Mouse (Mus musculus) limb, embryonic 11.5 days (tissue): ENCODE results near the gene Ifna15. TPM values are rescaled to one million over a fixed set of nuclear protein-coding genes. Genes with fewer than 3 reads are reported as not detected.

Experiments used
- ATAC-seq: fragments of 200-750 bp; cut with Nextera tagmentation; 2 replicates; pipeline ENCODE4 v1.8.0; 2017; ENCODE audit warnings: low read depth; ENCODE audit not compliant: insufficient number of reproducible peaks, low FRiP score, low TSS enrichment
- DNase-seq: peaks from one replicate; pipeline ENCODE4 v3.0.0-alpha.2; 2015; ENCODE audit warnings: low spot score
- H3K27ac ChIP-seq: fragments of 300-500 bp; sonication (generic); replicated peaks from 2 replicates; pipeline ENCODE4 v1.5.1; 2014; ENCODE audit warnings: low read depth, mild to moderate bottlenecking, low read length
- H3K27me3 ChIP-seq: fragments of 300-500 bp; sonication (generic); 2 replicates; pipeline ENCODE4 v1.6.1; 2014; ENCODE audit warnings: mild to moderate bottlenecking, low read length, mixed read lengths; ENCODE audit not compliant: control insufficient read depth, insufficient read depth
- H3K36me3 ChIP-seq: fragments of 300-500 bp; sonication (generic); 2 replicates; pipeline ENCODE4 v1.6.1; 2014; ENCODE audit warnings: mild to moderate bottlenecking, low read length, moderate library complexity, mixed read lengths; ENCODE audit not compliant: control insufficient read depth, insufficient read depth
- H3K4me1 ChIP-seq: fragments of 300-500 bp; sonication (generic); 2 replicates; pipeline ENCODE4 v1.6.1; 2014; ENCODE audit warnings: low read length, mixed read lengths; ENCODE audit not compliant: control insufficient read depth, insufficient read depth
- H3K4me2 ChIP-seq: fragments of 300-500 bp; sonication (generic); 2 replicates; pipeline ENCODE4 v1.6.1; 2014; ENCODE audit warnings: low read depth, mild to moderate bottlenecking, moderate library complexity; ENCODE audit not compliant: severe bottlenecking
- H3K4me3 ChIP-seq: fragments of 300-500 bp; sonication (generic); 2 replicates; pipeline ENCODE4 v1.5.1; 2014; ENCODE audit warnings: low read depth, low read length
- H3K9ac ChIP-seq: fragments of 300-500 bp; sonication (generic); 2 replicates; pipeline ENCODE4 v1.6.1; 2014; ENCODE audit warnings: mild to moderate bottlenecking, low read length
- H3K9me3 ChIP-seq: fragments of 300-500 bp; sonication (generic); 2 replicates; pipeline ENCODE4 v1.6.1; 2016; ENCODE audit warnings: low read length; ENCODE audit not compliant: control insufficient read depth
- WGBS: fragments of 180-500 bp; shearing (Covaris S2); extraction: QIAGEN DNeasy Blood & Tissue Kit; methylation state at CpG from one replicate; pipeline ENCODE4 v1.1.7; 2014; 5-methylcytosine and 5-hydroxymethylcytosine counted together
- polyA plus RNA-seq: library from polyadenylated mRNA; unstranded; fragments of >200 nt; fragmentation: Nextera tagmentation; extraction: Ambion mirVana; gene quantifications from 2 replicates; pipeline ENCODE4 v1.2.1, GENCODE M21; 2014

Gene Ifna15
- polyA plus RNA-seq, 1 experiment from 2014 or later = not detected

DNA sequence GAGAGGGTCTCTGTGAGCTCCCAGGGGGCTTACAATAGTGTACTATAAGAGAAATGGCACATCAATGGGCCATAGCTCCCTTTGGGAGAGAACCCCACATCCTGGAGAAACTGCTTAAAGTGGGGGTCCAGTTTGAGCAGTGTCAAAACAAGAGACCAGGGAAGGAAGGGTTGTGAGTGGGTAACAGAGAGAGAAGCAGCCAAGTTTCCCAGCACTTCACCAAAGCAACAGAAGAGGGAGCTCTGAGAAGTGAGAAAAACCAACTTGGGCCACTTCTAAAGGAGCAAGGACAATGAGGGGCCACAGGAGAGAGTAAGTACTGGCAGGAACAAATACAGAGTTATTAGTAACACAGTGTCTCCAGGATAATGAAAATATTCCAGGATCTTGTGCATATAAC, 34.8 kb downstream of the Ifna15 start:
- Histone ChIP-seq H3K9me3 (no peaks in the 10 kb centered on the region), H3K4me2 (no peak overlapping the region), H3K27ac (no peak overlapping the region), H3K4me3 (no peak overlapping the region), H3K4me1 (no peaks in the 10 kb centered on the region), H3K27me3 (no peaks in the 10 kb centered on the region), H3K36me3 (no peaks in the 10 kb centered on the region), H3K9ac (no peak overlapping the region)
- ATAC-seq (no peak), DNase-seq (no peak)

GRCm38 (mm10) chr4:88522674-88523073, 35.4 kb downstream of the Ifna15 start, which contains the start of gene Ifnb1:
Gene Ifnb1, minus strand, starts transcription at chr4:88522774.
- Histone ChIP-seq H3K4me2 (no peak within 1 kb of the TSS), H3K27ac (no peak within 1 kb of the TSS), H3K4me1 (no peaks in the 10 kb centered on the region), H3K36me3 (no peaks in the 10 kb centered on the region), H3K4me3 (no peak within 1 kb of the TSS), H3K9me3 (no peaks in the 10 kb centered on the region), H3K9ac (no peak within 1 kb of the TSS), H3K27me3 (no peaks in the 10 kb centered on the region)
- no peak for DNase-seq
- no peak for ATAC-seq
- 85% methylated on average over 4 of the region's 4 CpGs for WGBS

- Histone ChIP-seq H3K4me3 (no peak overlapping the region), H3K27me3 (no peaks in the 10 kb centered on the region), H3K36me3 (no peaks in the 10 kb centered on the region), H3K27ac (no peak overlapping the region), H3K4me1 (no peaks in the 10 kb centered on the region), H3K4me2 (no peak overlapping the region), H3K9ac (no peak overlapping the region), H3K9me3 (no peaks in the 10 kb centered on the region)
- ATAC-seq (no peak), DNase-seq (no peak)
- WGBS = 86% methylated on average over 2 of the region's 2 CpGs
Observed at GRCm38 (mm10) chr4:88517957-88518356, 40.1 kb downstream of the Ifna15 start.

DNA sequence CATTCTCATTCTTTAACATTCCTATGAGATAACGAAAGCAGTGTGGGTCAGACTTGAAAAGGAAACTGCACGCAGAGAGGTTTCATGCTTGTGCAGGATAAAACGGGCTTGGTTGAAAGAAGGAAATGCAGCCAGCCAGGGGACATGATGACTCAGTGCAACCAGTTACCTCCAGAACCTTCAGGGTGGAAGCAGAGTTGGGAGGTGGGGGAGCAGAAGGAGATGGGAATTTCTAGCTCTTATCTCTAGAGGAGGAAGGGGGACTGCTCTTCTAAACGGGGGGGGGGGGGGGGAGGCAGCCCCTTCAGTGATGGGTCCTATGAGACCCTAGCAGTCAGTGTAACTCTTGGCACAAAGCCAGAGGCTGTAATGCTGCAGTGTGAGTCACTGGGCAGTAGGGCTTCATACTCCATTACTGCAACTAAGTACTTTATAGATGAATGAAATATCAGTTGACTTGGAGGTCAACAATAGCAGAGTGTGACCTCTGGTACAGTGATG, 42.3 kb downstream of the Ifna15 start:
- Histone ChIP-seq H3K9me3 (no peaks in the 10 kb centered on the region), H3K36me3 (no peaks in the 10 kb centered on the region), H3K27ac (no peak overlapping the region), H3K4me1 (no peaks in the 10 kb centered on the region), H3K27me3 (no peaks in the 10 kb centered on the region), H3K4me2 (no peak overlapping the region), H3K9ac (no peak overlapping the region), H3K4me3 (no peak overlapping the region)
- no peak for ATAC-seq
- DNase-seq = no peak
- 52% methylated on average over 4 of the region's 4 CpGs for WGBS

DNA sequence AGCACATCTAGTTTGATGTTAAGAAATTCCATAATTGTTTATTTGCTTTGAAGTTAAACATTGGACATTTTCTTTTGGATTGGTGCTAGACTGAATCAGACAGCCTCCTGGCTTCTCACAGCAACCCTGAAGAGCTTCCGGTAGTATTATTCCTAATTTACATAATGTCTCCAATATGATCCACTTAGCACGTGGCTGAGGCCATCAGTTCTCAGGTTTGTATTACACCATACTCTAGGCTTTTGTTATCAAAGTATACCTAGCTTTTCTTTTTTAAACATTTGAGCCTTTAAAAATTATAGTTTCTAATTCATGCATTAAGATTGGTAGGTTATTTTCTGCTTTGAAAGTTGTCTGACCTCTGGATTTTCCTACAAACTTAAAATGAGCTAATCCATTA, 42.8 kb downstream of the Ifna15 start:
- Histone ChIP-seq H3K9ac (no peak overlapping the region), H3K4me2 (no peak overlapping the region), H3K9me3 (no peaks in the 10 kb centered on the region), H3K27me3 (no peaks in the 10 kb centered on the region), H3K4me3 (no peak overlapping the region), H3K36me3 (no peaks in the 10 kb centered on the region), H3K4me1 (no peaks in the 10 kb centered on the region), H3K27ac (no peak overlapping the region)
- DNase-seq = no peak
- no peak for ATAC-seq
- WGBS = 74% methylated on average over 2 of the region's 2 CpGs

GRCm38 (mm10) chr4:88514403-88514802, 43.6 kb downstream of the Ifna15 start:
- WGBS = 45% methylated on average over 4 of the region's 4 CpGs
- peak; percentile 57 for DNase-seq
- Histone ChIP-seq H3K9me3 (no peaks in the 10 kb centered on the region), H3K4me3 (no peak overlapping the region), H3K4me2 (no peak overlapping the region), H3K27ac (no peak overlapping the region), H3K9ac (no peak overlapping the region), H3K27me3 (no peaks in the 10 kb centered on the region), H3K36me3 (no peaks in the 10 kb centered on the region), H3K4me1 (no peaks in the 10 kb centered on the region)
- ATAC-seq = no peak

GRCm38 (mm10) chr4:88513743-88514142, 44.3 kb downstream of the Ifna15 start:
- H3K9me3 ChIP-seq = no peaks in the 10 kb centered on the region
- DNase-seq (no peak), ATAC-seq (no peak)
- H3K36me3 ChIP-seq = no peaks in the 10 kb centered on the region
- 93% methylated on average over 4 of the region's 4 CpGs for WGBS
- H3K9ac ChIP-seq = no peak overlapping the region
- H3K4me3 ChIP-seq = no peak overlapping the region
- H3K4me2 ChIP-seq = no peak overlapping the region
- H3K27me3 ChIP-seq = no peaks in the 10 kb centered on the region
- no peaks in the 10 kb centered on the region for H3K4me1 ChIP-seq
- no peak overlapping the region for H3K27ac ChIP-seq

Other genes starting within 250 kb of the Ifna15 start
- gene Hacd4, start 119.3 kb downstream of the Ifna15 start, polyA plus RNA-seq = 3.4 and 3.5 TPM in 2 replicates
- gene Ifnb1, start 35.5 kb downstream of the Ifna15 start, polyA plus RNA-seq = not detected in 2 replicates
- gene Ifna14, start 13.6 kb upstream of the Ifna15 start, polyA plus RNA-seq = not detected in 2 replicates
- not detected in 2 replicates for gene Ifna9, start 34.1 kb upstream of the Ifna15 start, polyA plus RNA-seq
- not detected in 2 replicates for gene Ifna12, start 45.1 kb upstream of the Ifna15 start, polyA plus RNA-seq
- not detected in 2 replicates for gene C87499, start 76.2 kb upstream of the Ifna15 start, polyA plus RNA-seq
- gene Ifna13, start 86.2 kb upstream of the Ifna15 start, polyA plus RNA-seq = not detected in 2 replicates
- not detected in 2 replicates for gene Ifna16, start 118.7 kb upstream of the Ifna15 start, polyA plus RNA-seq
- gene Ifna2, start 125.7 kb upstream of the Ifna15 start, polyA plus RNA-seq = not detected in 2 replicates
- gene Ifnab, start 133.1 kb upstream of the Ifna15 start, polyA plus RNA-seq = not detected in 2 replicates
- gene Gm26566, start 163.6 kb upstream of the Ifna15 start, polyA plus RNA-seq = 0.81 and 1.5 TPM in 2 replicates
- 139 and 140 TPM in 2 replicates for gene Klhl9, start 164.2 kb upstream of the Ifna15 start, polyA plus RNA-seq
- gene Gm13271, start 196.6 kb upstream of the Ifna15 start, polyA plus RNA-seq = not detected in 2 replicates
- 0.13 TPM in 1 of 2 replicates, not detected in the other for gene Gm13283, start 201.9 kb upstream of the Ifna15 start, polyA plus RNA-seq
- gene Gm13290, start 215.6 kb upstream of the Ifna15 start, polyA plus RNA-seq = 0.38 TPM in 1 of 2 replicates, not detected in the other
- not detected in 2 replicates for gene Gm13289, start 218.7 kb upstream of the Ifna15 start, polyA plus RNA-seq
- gene Gm13272, start 221.6 kb upstream of the Ifna15 start, polyA plus RNA-seq = not detected in 2 replicates
- gene Ifnz, start 223.9 kb upstream of the Ifna15 start, polyA plus RNA-seq = not detected in 2 replicates
- not detected in 2 replicates for gene Gm13276, start 227.5 kb upstream of the Ifna15 start, polyA plus RNA-seq
- gene Gm13277, start 230.4 kb upstream of the Ifna15 start, polyA plus RNA-seq = not detected in 2 replicates
- not detected in 2 replicates for gene Gm13278, start 233.3 kb upstream of the Ifna15 start, polyA plus RNA-seq
- not detected in 2 replicates for gene Gm13275, start 236.2 kb upstream of the Ifna15 start, polyA plus RNA-seq
- not detected in 2 replicates for gene Gm13279, start 239.2 kb upstream of the Ifna15 start, polyA plus RNA-seq
- 1.1 and 1.4 TPM in 2 replicates for gene Gm13285, start 241.4 kb upstream of the Ifna15 start, polyA plus RNA-seq
- gene Gm13287, start 245.0 kb upstream of the Ifna15 start, polyA plus RNA-seq = not detected in 2 replicates
- not detected in 2 replicates for gene Gm13288, start 247.3 kb upstream of the Ifna15 start, polyA plus RNA-seq